Mouse (Mus musculus) lung, embryonic 16.5 days (tissue): ENCODE results near the gene Man1c1. TPM values are rescaled to one million over a fixed set of nuclear protein-coding genes. Genes with fewer than 3 reads are reported as not detected.

Source experiments
- ATAC-seq: fragments of 200-750 bp; cut with Nextera tagmentation; 2 replicates; pipeline ENCODE4 v1.8.0; 2017; ENCODE audit warnings: low read depth, mild to moderate bottlenecking, moderate library complexity
- H3K27ac ChIP-seq: fragments of 300-500 bp; sonication (generic); 2 replicates; pipeline ENCODE4 v1.5.1; 2014; ENCODE audit warnings: mild to moderate bottlenecking, control low read depth, low read length
- H3K27me3 ChIP-seq: fragments of 300-500 bp; sonication (generic); 2 replicates; pipeline ENCODE4 v1.6.1; 2014; ENCODE audit warnings: low read depth, low read length, mixed read lengths; ENCODE audit not compliant: control insufficient read depth, insufficient read depth
- H3K36me3 ChIP-seq: fragments of 300-500 bp; sonication (generic); 2 replicates; pipeline ENCODE4 v1.6.1; 2014; ENCODE audit warnings: low read length; ENCODE audit not compliant: control insufficient read depth, insufficient read depth
- H3K4me1 ChIP-seq: fragments of 300-500 bp; sonication (generic); replicated peaks from 2 replicates; pipeline ENCODE4 v1.6.1; 2014; ENCODE audit warnings: low read length, mixed read lengths; ENCODE audit not compliant: control insufficient read depth, insufficient read depth
- H3K4me2 ChIP-seq: fragments of 300-500 bp; sonication (generic); 2 replicates; pipeline ENCODE4 v1.6.1; 2014; ENCODE audit warnings: low read depth, low read length, control low read depth
- H3K4me3 ChIP-seq: fragments of 300-500 bp; sonication (generic); 2 replicates; pipeline ENCODE4 v1.5.1; 2014; ENCODE audit warnings: mild to moderate bottlenecking, low read length, control low read depth
- H3K9ac ChIP-seq: fragments of 300-500 bp; sonication (generic); 2 replicates; pipeline ENCODE4 v1.6.1; 2014; ENCODE audit warnings: low read length, control low read depth
- H3K9me3 ChIP-seq: fragments of 300-500 bp; sonication (generic); 2 replicates; pipeline ENCODE4 v1.6.1; 2016; ENCODE audit warnings: low read length; ENCODE audit not compliant: control insufficient read depth
- WGBS: fragments of 180-500 bp; shearing (Covaris S2); extraction: QIAGEN DNeasy Blood & Tissue Kit; methylation state at CpG from one replicate; pipeline ENCODE4 v1.1.7; 2014; 5-methylcytosine and 5-hydroxymethylcytosine counted together
- microRNA-seq: library from miRNA; unstranded; fragments of <30 nt; microRNA quantifications from one replicate; pipeline ENCODE4, GENCODE M21; 2016
- polyA plus RNA-seq: library from polyadenylated mRNA; unstranded; fragments of >200 nt; fragmentation: Nextera tagmentation; extraction: Ambion mirVana; gene quantifications from 2 replicates; pipeline ENCODE4 v1.2.1, GENCODE M21; 2015

Gene Man1c1
- polyA plus RNA-seq, 1 experiment from 2014 or later: 2.1 TPM

- Histone ChIP-seq H3K9me3 (no peaks in the 10 kb centered on the region), H3K27ac (no peak overlapping the region), H3K27me3 (no peaks in the 10 kb centered on the region), H3K4me3 (no peak overlapping the region), H3K36me3 (peaks cover 2% of the 10 kb centered on the region; the same call in 1 of the 2 replicates), H3K4me2 (no peak overlapping the region), H3K4me1 (peaks cover 17% of the 10 kb centered on the region), H3K9ac (no peak overlapping the region)
- ATAC-seq: no peak
- WGBS: 84% methylated on average over 10 of the region's 10 CpGs
Observed at GRCm38 (mm10) chr4:134517719-134518118, 186.4 kb downstream of the Man1c1 start.

- Histone ChIP-seq H3K4me1 (peaks cover 23% of the 10 kb centered on the region), H3K4me3 (no peak overlapping the region), H3K36me3 (peaks cover 2% of the 10 kb centered on the region; the same call in 1 of the 2 replicates), H3K27me3 (no peaks in the 10 kb centered on the region), H3K9me3 (no peaks in the 10 kb centered on the region), H3K4me2 (no peak overlapping the region), H3K27ac (no peak overlapping the region; the same call in 1 of the 2 replicates), H3K9ac (no peak overlapping the region)
- 65% methylated on average over 8 of the region's 8 CpGs for WGBS
- no peak for ATAC-seq
Observed at GRCm38 (mm10) chr4:134516981-134517380, 187.1 kb downstream of the Man1c1 start.

GRCm38 (mm10) chr4:134515614-134516013, 188.5 kb downstream of the Man1c1 start:
- H3K27me3 ChIP-seq: no peaks in the 10 kb centered on the region
- H3K36me3 ChIP-seq: no peaks in the 10 kb centered on the region; the same call in 1 of the 2 replicates
- peaks cover 27% of the 10 kb centered on the region for H3K4me1 ChIP-seq
- H3K9ac ChIP-seq: no peak overlapping the region
- H3K4me2 ChIP-seq: no peak overlapping the region
- H3K27ac ChIP-seq: peak overlapping the region; percentile 45; the same call in 1 of the 2 replicates
- no peak for ATAC-seq
- H3K9me3 ChIP-seq: no peaks in the 10 kb centered on the region
- 42% methylated on average over 7 of the region's 7 CpGs for WGBS
- no peak overlapping the region for H3K4me3 ChIP-seq

- Histone ChIP-seq H3K4me1 (peaks cover 27% of the 10 kb centered on the region), H3K9me3 (no peaks in the 10 kb centered on the region), H3K4me3 (no peak overlapping the region), H3K36me3 (no peaks in the 10 kb centered on the region), H3K9ac (no peak overlapping the region; the same call in 1 of the 2 replicates), H3K27ac (peak overlapping the region; percentile 60), H3K27me3 (no peaks in the 10 kb centered on the region), H3K4me2 (no peak overlapping the region)
- WGBS: 71% methylated on average over 11 of the region's 11 CpGs
- no peak for ATAC-seq
Observed at GRCm38 (mm10) chr4:134514309-134514930, 189.7 kb downstream of the Man1c1 start.

GRCm38 (mm10) chr4:134512798-134513197, 191.3 kb downstream of the Man1c1 start:
- peaks cover 27% of the 10 kb centered on the region for H3K4me1 ChIP-seq
- H3K4me2 ChIP-seq: peak overlapping the region; percentile 56
- H3K9me3 ChIP-seq: no peaks in the 10 kb centered on the region
- no peaks in the 10 kb centered on the region for H3K36me3 ChIP-seq
- no peaks in the 10 kb centered on the region for H3K27me3 ChIP-seq
- H3K4me3 ChIP-seq: peak overlapping the region; percentile 26
- H3K27ac ChIP-seq: no peak overlapping the region
- WGBS: 14% methylated on average over 14 of the region's 15 CpGs
- no peak overlapping the region for H3K9ac ChIP-seq
- peak; percentile 49 for ATAC-seq

- Histone ChIP-seq H3K4me1 (peaks cover 22% of the 10 kb centered on the region), H3K9ac (peak overlapping the region; percentile 39), H3K36me3 (no peaks in the 10 kb centered on the region; the same call in 1 of the 2 replicates), H3K9me3 (no peaks in the 10 kb centered on the region), H3K27ac (no peak overlapping the region), H3K4me2 (peak overlapping the region; percentile 81), H3K4me3 (peak overlapping the region; percentile 69), H3K27me3 (no peaks in the 10 kb centered on the region)
- 55% methylated on average over 6 of the region's 6 CpGs for WGBS
- ATAC-seq: no peak
Observed at GRCm38 (mm10) chr4:134511730-134512129, 192.4 kb downstream of the Man1c1 start.

Small RNA genes lying within 50 kb of the gene (microRNA-seq; reads per million reads assigned to microRNA genes)
- not detected for gene Mir6403

Other genes starting within 250 kb of the Man1c1 start
- 1,638 and 1,729 TPM in 2 replicates for gene Stmn1, start 236.0 kb downstream of the Man1c1 start, polyA plus RNA-seq
- gene Paqr7, start 207.6 kb downstream of the Man1c1 start, polyA plus RNA-seq: 6.9 and 8.7 TPM in 2 replicates
- gene Aunip, start 193.3 kb downstream of the Man1c1 start, polyA plus RNA-seq: 14.5 and 15.7 TPM in 2 replicates
- 110 and 111 TPM in 2 replicates for gene Mtfr1l, start 168.9 kb downstream of the Man1c1 start, polyA plus RNA-seq
- 9.7 and 10.4 TPM in 2 replicates for gene Selenon, start 152.1 kb downstream of the Man1c1 start, polyA plus RNA-seq
- 25.2 and 27.7 TPM in 2 replicates for gene Ldlrap1, start 63.7 kb upstream of the Man1c1 start, polyA plus RNA-seq
- 35.9 and 36.3 TPM in 2 replicates for gene Maco1, start 149.1 kb upstream of the Man1c1 start, polyA plus RNA-seq
- gene Rhd, start 160.2 kb upstream of the Man1c1 start, polyA plus RNA-seq: 2.0 and 6.2 TPM in 2 replicates
- gene Tmem50a, start 210.7 kb upstream of the Man1c1 start, polyA plus RNA-seq: 188 and 193 TPM in 2 replicates
- gene Rsrp1, start 219.3 kb upstream of the Man1c1 start, polyA plus RNA-seq: 454 and 489 TPM in 2 replicates
- gene Syf2, start 226.6 kb upstream of the Man1c1 start, polyA plus RNA-seq: 82.0 and 87.7 TPM in 2 replicates